Mouse (Mus musculus): ENCODE data around the gene Fam234a.
"Not testable (repeated sequence)": the region's sequence is repeated elsewhere in the genome, so short reads cannot be mapped to it uniquely, and the experiment has no call there.

Fam234a gene

DNA sequence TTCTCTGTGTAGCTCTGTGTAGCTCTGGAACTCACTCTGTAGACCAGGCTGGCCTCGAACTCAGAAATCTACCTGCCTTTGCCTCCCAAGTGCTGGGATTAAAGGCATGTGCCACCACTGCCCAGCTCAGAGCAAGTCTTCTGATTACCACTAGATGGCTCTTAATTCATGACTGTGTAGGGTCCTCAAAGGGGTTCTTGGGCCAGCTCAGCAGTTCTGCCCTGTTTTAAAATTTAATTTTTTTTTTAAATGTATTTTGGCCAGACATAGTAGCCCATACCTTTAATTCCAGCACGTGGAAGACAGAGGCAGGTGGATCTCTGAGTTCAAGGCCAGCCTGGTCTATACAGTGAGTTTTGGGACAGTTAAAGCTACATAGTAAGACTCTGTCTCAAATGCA, 68.8 kb downstream of the Fam234a start:
- DNase-seq (ENCODE audit: low read depth, low spot score): not testable (repeated sequence)

- DNase-seq (ENCODE audit: low read depth, low spot score): no peak
Observed at GRCm38 (mm10) chr17:26168039-26168438, 76.0 kb downstream of the Fam234a start.

DNA sequence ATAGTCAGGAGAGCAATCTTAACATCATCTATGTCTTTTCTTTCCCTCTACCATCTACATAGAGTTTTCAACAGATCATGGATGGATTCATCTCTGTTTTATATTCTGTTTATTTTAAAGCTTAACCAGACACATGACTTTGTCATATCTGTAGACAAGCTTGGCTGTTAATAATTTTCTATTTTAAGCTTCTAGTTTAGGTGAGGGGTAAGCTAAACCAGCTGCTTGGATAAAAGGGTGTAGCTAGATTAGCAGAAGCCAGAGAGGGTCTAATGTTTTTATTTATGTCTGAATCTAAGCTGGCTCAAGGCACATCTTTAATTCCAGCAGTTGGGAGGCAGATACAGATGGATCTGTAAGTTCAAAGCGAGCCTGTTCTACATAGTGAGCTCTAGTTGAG, 81.3 kb downstream of the Fam234a start:
- no peak for DNase-seq (ENCODE audit: low read depth, low spot score)
